Mouse (Mus musculus) liver, adult 2 months (tissue): ENCODE results near the gene Klf13. TPM values are rescaled to one million over a fixed set of nuclear protein-coding genes. Genes with fewer than 3 reads are reported as not detected.

Experiments
- DNase-seq: peaks from one replicate; pipeline ENCODE4 v3.0.0-alpha.2; 2011; ENCODE audit warnings: low read depth, low spot score; ENCODE audit errors: extremely low read depth
- H3K27ac ChIP-seq: fragments of 200-500 bp; replicated peaks from 2 replicates; pipeline ENCODE4 v1.5.1; 2012; ENCODE audit warnings: low read depth, mild to moderate bottlenecking, control low read depth, inconsistent platforms, low read length; ENCODE audit not compliant: insufficient read depth
- H3K27me3 ChIP-seq: fragments of 200-500 bp; 2 replicates; pipeline ENCODE4 v1.6.1; 2012; ENCODE audit warnings: mild to moderate bottlenecking, moderate library complexity, low read length, inconsistent platforms; ENCODE audit not compliant: control insufficient read depth, insufficient read depth
- H3K36me3 ChIP-seq: fragments of 200-500 bp; 2 replicates; pipeline ENCODE4 v1.6.1; 2012; ENCODE audit warnings: low read length, inconsistent platforms; ENCODE audit not compliant: control insufficient read depth, insufficient read depth
- H3K4me1 ChIP-seq: fragments of 200-500 bp; 2 replicates; pipeline ENCODE4 v1.6.1; 2011; ENCODE audit warnings: low read length; ENCODE audit not compliant: control insufficient read depth, insufficient read depth
- H3K4me3 ChIP-seq: fragments of 200-500 bp; 2 replicates; pipeline ENCODE4 v1.5.1; 2011; ENCODE audit warnings: low read depth, mild to moderate bottlenecking, control low read depth, low read length, moderate library complexity; ENCODE audit not compliant: insufficient read depth
- H3K79me2 ChIP-seq: fragments of 200-500 bp; 2 replicates; pipeline ENCODE4 v1.6.1; 2012; ENCODE audit warnings: inconsistent platforms, mild to moderate bottlenecking, low read length, moderate library complexity; ENCODE audit not compliant: control insufficient read depth, insufficient read depth
- H3K9ac ChIP-seq: fragments of 200-500 bp; 2 replicates; pipeline ENCODE4 v1.6.1; 2012; ENCODE audit warnings: low read depth, mild to moderate bottlenecking, control low read depth, inconsistent platforms, low read length
- CTCF ChIP-seq: fragments of 200-500 bp; IDR thresholded peaks from 2 replicates; pipeline ENCODE4 v1.5.1; 2011; ENCODE audit warnings: low read depth, low read length, control low read depth
- POLR2A ChIP-seq: fragments of 200-500 bp; IDR thresholded peaks from 2 replicates; pipeline ENCODE4 v1.6.1; 2011; ENCODE audit warnings: low read length, control low read depth; ENCODE audit not compliant: insufficient read depth; ENCODE audit errors: extremely low read depth
- WGBS: fragments of 180-500 bp; shearing (Covaris S2); methylation state at CpG from one replicate; pipeline ENCODE4 v1.1.7; 2018; 5-methylcytosine and 5-hydroxymethylcytosine counted together
- polyA plus RNA-seq: library from polyadenylated mRNA; depleted of rRNA; stranded (reverse); fragments of >200 nt; gene quantifications from 2 replicates; pipeline ENCODE4 v1.2.3, GENCODE M21; 2012
- total RNA-seq: library from RNA; depleted of rRNA; stranded (reverse); fragments of >200 nt; gene quantifications from 2 replicates; pipeline ENCODE4 v1.2.3, GENCODE M21; 2014

Gene Klf13
- total and polyA plus RNA-seq, 2 experiments, result 14.1 to 26.4 TPM

GRCm38 (mm10) chr7:63937236-63938065 lies 1.3 kb downstream of the Klf13 start:
- peaks cover 20% of the 10 kb centered on the region for H3K4me1 ChIP-seq
- peak overlapping the region; percentile 97 for H3K9ac ChIP-seq
- under 1% methylated on average over 82 of the region's 88 CpGs for whole genome bisulfite sequencing
- peak; percentile 79 for DNase-seq
- H3K79me2 ChIP-seq, result peaks cover 38% of the 10 kb centered on the region
- peak overlapping the region; percentile 98 for H3K27ac ChIP-seq
- TF ChIP-seq POLR2A, result peak; percentile 48; the same call in 1 of the 2 replicates
- TF ChIP-seq CTCF, result no peak; the same call in 1 of the 2 replicates
- no peaks in the 10 kb centered on the region for H3K27me3 ChIP-seq
- peak overlapping the region; percentile 92 for H3K4me3 ChIP-seq
- no peaks in the 10 kb centered on the region for H3K36me3 ChIP-seq

- H3K27ac ChIP-seq, result peak overlapping the region; percentile 94
- peak overlapping the region; percentile 92 for H3K4me3 ChIP-seq
- no peak for TF ChIP-seq POLR2A
- 0 out of 2 replicates have a peak, but pooled peaks have one; percentile 15 for TF ChIP-seq CTCF
- H3K36me3 ChIP-seq, result no peaks in the 10 kb centered on the region
- H3K27me3 ChIP-seq, result no peaks in the 10 kb centered on the region
- peaks cover 20% of the 10 kb centered on the region for H3K4me1 ChIP-seq
- H3K9ac ChIP-seq, result peak overlapping the region; percentile 97
- peaks cover 41% of the 10 kb centered on the region for H3K79me2 ChIP-seq
- WGBS, result under 1% methylated on average over 11 of the region's 11 CpGs
- peak; percentile 68 for DNase-seq
Observed at GRCm38 (mm10) chr7:63936986-63937235, 1.8 kb downstream of the Klf13 start.

GRCm38 (mm10) chr7:63936188-63936985 lies 2.3 kb downstream of the Klf13 start:
- no peaks in the 10 kb centered on the region for H3K27me3 ChIP-seq
- TF ChIP-seq POLR2A (0 out of 2 replicates have a peak, but pooled peaks have one; percentile 13), CTCF (peak; percentile 40)
- under 1% methylated on average over 34 of the region's 34 CpGs for WGBS
- H3K79me2 ChIP-seq, result peaks cover 43% of the 10 kb centered on the region
- peak overlapping the region; percentile 94 for H3K27ac ChIP-seq
- peak overlapping the region; percentile 97 for H3K9ac ChIP-seq
- H3K36me3 ChIP-seq, result no peaks in the 10 kb centered on the region
- peaks cover 22% of the 10 kb centered on the region for H3K4me1 ChIP-seq
- DNase-seq, result peak; percentile 81
- peak overlapping the region; percentile 92 for H3K4me3 ChIP-seq

- TF ChIP-seq CTCF, result no peak
- no peak for TF ChIP-seq POLR2A
- peak overlapping the region; percentile 97 for H3K9ac ChIP-seq
- H3K79me2 ChIP-seq, result peaks cover 43% of the 10 kb centered on the region
- peak overlapping the region; percentile 94 for H3K27ac ChIP-seq
- peak overlapping the region; percentile 92 for H3K4me3 ChIP-seq
- WGBS, result 31% methylated on average over 8 of the region's 8 CpGs
- H3K4me1 ChIP-seq, result peaks cover 24% of the 10 kb centered on the region
- no peaks in the 10 kb centered on the region for H3K27me3 ChIP-seq
- DNase-seq, result no peak
- H3K36me3 ChIP-seq, result no peaks in the 10 kb centered on the region
Observed at GRCm38 (mm10) chr7:63935809-63936187, 2.9 kb downstream of the Klf13 start.

- peak overlapping the region; percentile 97; the same call in 1 of the 2 replicates for H3K9ac ChIP-seq
- no peaks in the 10 kb centered on the region for H3K27me3 ChIP-seq
- no peak for TF ChIP-seq POLR2A
- H3K27ac ChIP-seq, result peak overlapping the region; percentile 94
- no peaks in the 10 kb centered on the region for H3K36me3 ChIP-seq
- no peak overlapping the region for H3K4me3 ChIP-seq
- WGBS, result 29% methylated on average over 1 of the region's 1 CpGs
- DNase-seq, result peak; percentile 63
- H3K79me2 ChIP-seq, result peaks cover 44% of the 10 kb centered on the region
- peaks cover 24% of the 10 kb centered on the region for H3K4me1 ChIP-seq
Observed at GRCm38 (mm10) chr7:63934530-63934929, 4.2 kb downstream of the Klf13 start.
